Mouse (Mus musculus) CH12.LX (cell line): Measurements from ENCODE around the gene Olfr984.

Source experiments
- CTCF ChIP-seq, 2 experiments: IDR thresholded peaks in 1 of 2; conservative IDR thresholded peaks in 1 of 2; 2 replicates each; pipeline ENCODE4 v1.5.1; 2011 to 2012; ENCODE audit warnings: low read depth in 2 of 2, low read length in 2 of 2, improper control_type of control experiment in 1 of 2, inconsistent platforms in 1 of 2, mild to moderate bottlenecking in 1 of 2, moderate library complexity in 1 of 2
- E2F4 ChIP-seq: IDR thresholded peaks from 2 replicates; pipeline ENCODE4 v1.6.1; 2011; ENCODE audit warnings: low read depth, low read length, improper control_type of control experiment; ENCODE audit not compliant: insufficient replicate concordance
- EP300 ChIP-seq: IDR thresholded peaks from 2 replicates; pipeline ENCODE4 v1.6.1; 2011; ENCODE audit warnings: low read length, improper control_type of control experiment
- JUND ChIP-seq: conservative IDR thresholded peaks from 2 replicates; pipeline ENCODE4 v1.6.1; 2011; ENCODE audit warnings: low read depth, low read length, improper control_type of control experiment
- MAFK ChIP-seq: IDR thresholded peaks from 2 replicates; pipeline ENCODE4 v1.6.1; 2011; ENCODE audit warnings: low read length, improper control_type of control experiment; ENCODE audit not compliant: insufficient replicate concordance
- MXI1 ChIP-seq: IDR thresholded peaks from 2 replicates; pipeline ENCODE4 v1.6.1; 2011; ENCODE audit warnings: mild to moderate bottlenecking, low read depth, low read length, improper control_type of control experiment
- MYC ChIP-seq: IDR thresholded peaks from 2 replicates; pipeline ENCODE4 v1.6.1; 2011; ENCODE audit warnings: low read depth, mild to moderate bottlenecking, improper control_type of control experiment, low read length
- NRF1 ChIP-seq: IDR thresholded peaks from 2 replicates; pipeline ENCODE4 v1.6.1; 2014; ENCODE audit warnings: low read depth, mild to moderate bottlenecking, inconsistent platforms, low read length, improper control_type of control experiment, moderate library complexity
- POLR2A ChIP-seq: IDR thresholded peaks from 2 replicates; pipeline ENCODE4 v1.6.1; 2011; ENCODE audit warnings: low read depth, mild to moderate bottlenecking, improper control_type of control experiment, low read length
- POLR2AphosphoS2 ChIP-seq: IDR thresholded peaks from 2 replicates; pipeline ENCODE4 v1.6.1; 2011; ENCODE audit warnings: low read depth, low read length, improper control_type of control experiment
- USF1 ChIP-seq: IDR thresholded peaks from 2 replicates; pipeline ENCODE4 v1.6.1; 2014; ENCODE audit warnings: low read depth, mild to moderate bottlenecking, inconsistent platforms, low read length, improper control_type of control experiment
- USF2 ChIP-seq: conservative IDR thresholded peaks from 2 replicates; pipeline ENCODE4 v1.6.1; 2011; ENCODE audit warnings: low read depth, low read length, improper control_type of control experiment
- ZMIZ1 ChIP-seq: IDR thresholded peaks from 2 replicates; pipeline ENCODE4 v1.6.1; 2012; ENCODE audit warnings: low read depth, mild to moderate bottlenecking, inconsistent platforms, low read length, improper control_type of control experiment
- ZNF384 ChIP-seq: IDR thresholded peaks from 2 replicates; pipeline ENCODE4 v1.6.1; 2012; ENCODE audit warnings: low read depth, low read length, improper control_type of control experiment, inconsistent platforms

DNA sequence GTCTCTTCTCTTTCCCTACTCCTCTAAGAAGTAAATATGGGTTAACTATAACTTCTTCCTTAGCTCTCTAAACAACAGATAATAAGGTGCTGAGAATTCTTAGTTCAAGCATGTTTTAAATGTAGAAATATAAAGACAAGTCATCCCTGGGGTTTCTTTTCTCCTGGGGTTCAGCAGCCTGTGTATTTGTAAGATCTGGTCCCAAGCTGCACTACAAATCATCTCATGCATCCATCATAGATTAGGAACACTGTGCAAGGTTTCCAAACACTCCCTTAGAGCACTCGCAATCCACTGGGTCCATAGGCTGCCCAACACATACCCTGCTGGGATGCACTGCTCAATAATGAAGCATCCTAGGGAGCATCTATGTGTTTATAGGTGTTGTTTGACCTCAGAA is 16.1 kb upstream of the Olfr984 start, which contains the start of gene Olfr985:
- TF ChIP-seq EP300 (no peak), POLR2AphosphoS2 (no peak), USF2 (no peak), CTCF (conservative IDR thresholded peaks at IDR 0.05 in 1 of 2, IDR thresholded peaks at IDR 0.05 in 1 of 2; ENCODE audit: low read depth in 2 of 2, low read length in 2 of 2) (no peak), MXI1 (no peak), NRF1 (no peak), POLR2A (no peak), USF1 (no peak), E2F4 (no peak), MAFK (no peak), JUND (no peak), ZMIZ1 (no peak), MYC (no peak), ZNF384 (no peak)
